Mouse (Mus musculus): ENCODE data around the gene Scrn2.

DNA sequence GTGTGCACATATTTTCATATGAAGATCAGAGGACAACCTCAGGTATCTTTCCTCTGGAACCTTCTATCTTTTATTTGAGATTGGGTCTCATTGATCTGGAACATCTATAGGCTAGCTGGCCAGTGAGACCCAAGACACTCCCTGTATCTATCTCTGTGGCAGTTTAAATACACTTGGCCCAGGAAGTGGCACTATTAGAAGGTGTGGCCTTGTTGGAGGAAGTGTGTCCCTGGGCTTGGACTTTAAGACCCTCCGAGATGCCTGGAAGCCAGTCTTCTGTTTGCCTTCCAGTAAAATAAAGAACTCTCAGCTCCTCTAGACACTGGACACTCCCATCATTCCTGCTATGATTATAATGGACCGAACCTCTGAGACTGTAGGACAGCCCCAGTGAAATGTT lies 40.0 kb downstream of the Scrn2 start:
- TF ChIP-seq CTCF (IDR thresholded peaks at IDR 0.05; ENCODE audit: low read depth) (no peak), EP300 (IDR thresholded peaks at IDR 0.05; ENCODE audit: low read depth) (no peak)

Data from liver, postnatal 0 days (tissue).